Mouse (Mus musculus) G1E (cell line): Measurements from ENCODE around the gene 2310022B05Rik.

ENCODE experiments used
- CTCF ChIP-seq: IDR thresholded peaks from 2 replicates; pipeline ENCODE4 v1.5.1; 2012; ENCODE audit warnings: low read depth, low read length, inconsistent platforms, mixed read lengths
- GATA1 ChIP-seq: IDR thresholded peaks from 2 replicates; pipeline ENCODE4 v1.6.1; 2012; ENCODE audit warnings: borderline replicate concordance, low read length, inconsistent platforms, mixed read lengths
- GATA2 ChIP-seq: IDR thresholded peaks from 2 replicates; pipeline ENCODE4 v1.6.1; 2012; ENCODE audit warnings: low read depth, low read length, inconsistent platforms, borderline replicate concordance
- POLR2AphosphoS5 ChIP-seq: IDR thresholded peaks from 2 replicates; pipeline ENCODE4 v1.6.1; 2012; ENCODE audit warnings: low read depth, low read length, inconsistent platforms; ENCODE audit not compliant: insufficient replicate concordance
- TAL1 ChIP-seq: conservative IDR thresholded peaks from 2 replicates; pipeline ENCODE4 v1.6.1; 2012; ENCODE audit warnings: low read depth, low read length, inconsistent platforms, mixed read lengths

- TF ChIP-seq CTCF (no peak), GATA1 (no peak), TAL1 (no peak), POLR2AphosphoS5 (no peak), GATA2 (no peak)
Observed at GRCm38 (mm10) chr8:124677078-124677477, 13.9 kb upstream of the 2310022B05Rik start.
